Mouse (Mus musculus) myocyte (in vitro differentiated cells): ENCODE measurements around the gene Kif3c. TPM values are rescaled to one million over a fixed set of nuclear protein-coding genes. Genes with fewer than 3 reads are reported as not detected.
"Not testable (repeated sequence)": the region's sequence is repeated elsewhere in the genome, so short reads cannot be mapped to it uniquely, and the experiment has no call there.

ENCODE experiments used
- H3K27me3 ChIP-seq: one replicate; pipeline ENCODE4 v1.6.1; 2011; ENCODE audit not compliant: control insufficient read depth, insufficient read depth, insufficient read length
- H3K36me3 ChIP-seq: one replicate; pipeline ENCODE4 v1.6.1; 2011; ENCODE audit not compliant: control insufficient read depth, insufficient read depth
- H3K4me2 ChIP-seq: one replicate; pipeline ENCODE4 v1.6.1; 2011; ENCODE audit warnings: low read depth, control low read depth
- H3K4me3 ChIP-seq: one replicate; pipeline ENCODE4 v1.5.1; 2011; ENCODE audit warnings: mild to moderate bottlenecking, control low read depth, moderate library complexity
- H3K79me2 ChIP-seq: one replicate; pipeline ENCODE4 v1.6.1; 2011; ENCODE audit not compliant: control insufficient read depth, insufficient read depth
- H3ac ChIP-seq: one replicate; pipeline ENCODE4 v1.6.1; 2011; ENCODE audit not compliant: control insufficient read depth, insufficient read length
- CEBPB ChIP-seq: IDR thresholded peaks from 2 replicates; pipeline ENCODE4 v1.6.1; 2011; ENCODE audit warnings: mild to moderate bottlenecking, moderate library complexity; ENCODE audit not compliant: poor library complexity, insufficient read depth, severe bottlenecking
- E2F4 ChIP-seq: IDR thresholded peaks from one replicate; pipeline ENCODE4 v1.6.1; 2011; ENCODE audit warnings: mild to moderate bottlenecking, control low read depth, moderate library complexity; ENCODE audit not compliant: insufficient read depth
- MAX ChIP-seq: IDR thresholded peaks from one replicate; pipeline ENCODE4 v1.6.1; 2011; ENCODE audit warnings: low read depth, mild to moderate bottlenecking, control low read depth
- MYOD1 ChIP-seq, 3 experiments: IDR thresholded peaks; one replicate each; pipeline ENCODE4 v1.6.1; 2011; ENCODE audit warnings: control low read depth in 2 of 3, low read depth in 2 of 3, mild to moderate bottlenecking in 2 of 3, moderate library complexity in 1 of 3; ENCODE audit not compliant: insufficient read length in 2 of 3, control insufficient read depth in 1 of 3
- MYOG ChIP-seq, 3 experiments: IDR thresholded peaks; one replicate each; pipeline ENCODE4 v1.6.1; 2011; ENCODE audit warnings: control low read depth in 2 of 3, low read depth in 2 of 3, mild to moderate bottlenecking in 2 of 3; ENCODE audit not compliant: insufficient read length in 2 of 3, control insufficient read depth in 1 of 3, insufficient read depth in 1 of 3
- POLR2A ChIP-seq: IDR thresholded peaks from one replicate; pipeline ENCODE4 v1.6.1; 2011; ENCODE audit warnings: low read depth, mild to moderate bottlenecking, control low read depth, moderate library complexity; ENCODE audit not compliant: insufficient read length
- POLR2AphosphoS2 ChIP-seq: IDR thresholded peaks from one replicate; pipeline ENCODE4 v1.6.1; 2011; ENCODE audit warnings: low read depth, control low read depth; ENCODE audit not compliant: insufficient read length
- REST ChIP-seq: IDR thresholded peaks from one replicate; pipeline ENCODE4 v1.6.1; 2011; ENCODE audit warnings: mild to moderate bottlenecking, control low read depth, moderate library complexity; ENCODE audit not compliant: insufficient read depth, insufficient read length
- SRF ChIP-seq: IDR thresholded peaks from one replicate; pipeline ENCODE4 v1.6.1; 2011; ENCODE audit warnings: low read depth; ENCODE audit not compliant: control insufficient read depth, insufficient read length
- TCF12 ChIP-seq: IDR thresholded peaks from one replicate; pipeline ENCODE4 v1.6.1; 2011; ENCODE audit warnings: mild to moderate bottlenecking, control low read depth; ENCODE audit not compliant: poor library complexity, insufficient read depth, severe bottlenecking
- TCF3 ChIP-seq: IDR thresholded peaks from one replicate; pipeline ENCODE4 v1.6.1; 2011; ENCODE audit warnings: low read depth, control low read depth; ENCODE audit not compliant: insufficient read length
- USF1 ChIP-seq: IDR thresholded peaks from one replicate; pipeline ENCODE4 v1.6.1; 2011; ENCODE audit warnings: low read depth, mild to moderate bottlenecking, control low read depth, moderate library complexity
- polyA plus RNA-seq: library from polyadenylated mRNA; unstranded; fragments of >200 nt; fragmentation: generic; extraction: Trizol; gene quantifications from one replicate; pipeline ENCODE4 v1.2.1, GENCODE M21; 2012; ENCODE audit warnings: missing spikeins

Gene Kif3c
- polyA plus RNA-seq, 1 experiment, result 16.7 TPM

- H3K4me2 ChIP-seq, result no peak overlapping the region
- H3ac ChIP-seq, result no peak overlapping the region
- H3K36me3 ChIP-seq, result no peaks in the 10 kb centered on the region
- TF ChIP-seq MAX, result no peak
- no peak for TF ChIP-seq SRF
- no peak for TF ChIP-seq REST
- TF ChIP-seq E2F4, result no peak
- TF ChIP-seq MYOG (IDR thresholded peaks at IDR 0.05; ENCODE audit: control insufficient read depth in 1 of 3, insufficient read depth in 1 of 3, insufficient read length in 2 of 3, low read depth in 2 of 3), result no peak
- no peak for TF ChIP-seq CEBPB
- TF ChIP-seq MYOD1 (IDR thresholded peaks at IDR 0.05; ENCODE audit: control insufficient read depth in 1 of 3, insufficient read length in 2 of 3, low read depth in 2 of 3), result no peak
- TF ChIP-seq POLR2A, result no peak
- no peak for TF ChIP-seq TCF3
- no peak for TF ChIP-seq TCF12
- TF ChIP-seq USF1, result no peak
- TF ChIP-seq POLR2AphosphoS2, result no peak
- H3K27me3 ChIP-seq, result no peaks in the 10 kb centered on the region
- H3K79me2 ChIP-seq, result no peaks in the 10 kb centered on the region
- no peak overlapping the region for H3K4me3 ChIP-seq
These were observed 25.8 kb downstream of the Kif3c start for GRCm38 (mm10) chr12:3390577-3391262.

GRCm38 (mm10) chr12:3391276-3391675, 26.3 kb downstream of the Kif3c start:
- H3K4me2 ChIP-seq, result no peak overlapping the region
- TF ChIP-seq E2F4 (no peak), MAX (no peak), MYOG (IDR thresholded peaks at IDR 0.05; ENCODE audit: control insufficient read depth in 1 of 3, insufficient read depth in 1 of 3, insufficient read length in 2 of 3, low read depth in 2 of 3) (no peak), USF1 (no peak), SRF (no peak), MYOD1 (IDR thresholded peaks at IDR 0.05; ENCODE audit: control insufficient read depth in 1 of 3, insufficient read length in 2 of 3, low read depth in 2 of 3) (no peak), POLR2AphosphoS2 (no peak)
- no peaks in the 10 kb centered on the region for H3K27me3 ChIP-seq
- H3K4me3 ChIP-seq, result no peak overlapping the region
- H3K36me3 ChIP-seq, result no peaks in the 10 kb centered on the region
- H3K79me2 ChIP-seq, result no peaks in the 10 kb centered on the region
- H3ac ChIP-seq, result no peak overlapping the region

- Histone ChIP-seq H3K4me3 (no peak overlapping the region), H3K4me2 (no peak overlapping the region), H3K27me3 (no peaks in the 10 kb centered on the region), H3ac (no peak overlapping the region), H3K79me2 (no peaks in the 10 kb centered on the region), H3K36me3 (no peaks in the 10 kb centered on the region)
- TF ChIP-seq TCF12 (no peak), POLR2AphosphoS2 (no peak), USF1 (no peak), POLR2A (no peak)
These were observed 28.2 kb downstream of the Kif3c start for GRCm38 (mm10) chr12:3393140-3393539.

GRCm38 (mm10) chr12:3396931-3397330, 32.0 kb downstream of the Kif3c start:
- no peak for TF ChIP-seq MYOG (IDR thresholded peaks at IDR 0.05; ENCODE audit: control insufficient read depth in 1 of 3, insufficient read depth in 1 of 3, insufficient read length in 2 of 3, low read depth in 2 of 3)
- TF ChIP-seq REST, result no peak
- TF ChIP-seq USF1, result no peak
- H3K79me2 ChIP-seq, result no peaks in the 10 kb centered on the region
- no peak overlapping the region for H3K4me3 ChIP-seq
- H3K27me3 ChIP-seq, result no peaks in the 10 kb centered on the region
- H3ac ChIP-seq, result no peak overlapping the region
- peaks cover 3% of the 10 kb centered on the region for H3K36me3 ChIP-seq
- no peak overlapping the region for H3K4me2 ChIP-seq

- not testable (repeated sequence) for H3ac ChIP-seq, H3K36me3 ChIP-seq, H3K4me3 ChIP-seq, H3K4me2 ChIP-seq, H3K27me3 ChIP-seq, H3K79me2 ChIP-seq
These were observed 40.7 kb downstream of the Kif3c start for GRCm38 (mm10) chr12:3405662-3406061.

GRCm38 (mm10) chr12:3406585-3406984, 41.7 kb downstream of the Kif3c start:
- H3ac ChIP-seq, result no peak overlapping the region
- H3K4me2 ChIP-seq, result no peak overlapping the region
- no peaks in the 10 kb centered on the region for H3K27me3 ChIP-seq
- peaks cover 2% of the 10 kb centered on the region for H3K36me3 ChIP-seq
- TF ChIP-seq MYOD1 (IDR thresholded peaks at IDR 0.05; ENCODE audit: control insufficient read depth in 1 of 3, insufficient read length in 2 of 3, low read depth in 2 of 3), result no peak
- no peak for TF ChIP-seq POLR2AphosphoS2
- TF ChIP-seq CEBPB, result no peak
- TF ChIP-seq TCF12, result no peak
- no peak for TF ChIP-seq SRF
- TF ChIP-seq MYOG (IDR thresholded peaks at IDR 0.05; ENCODE audit: control insufficient read depth in 1 of 3, insufficient read depth in 1 of 3, insufficient read length in 2 of 3, low read depth in 2 of 3), result no peak
- no peak for TF ChIP-seq REST
- H3K79me2 ChIP-seq, result no peaks in the 10 kb centered on the region
- H3K4me3 ChIP-seq, result no peak overlapping the region
